Mouse (Mus musculus) heart, embryonic 13.5 days (tissue): ENCODE results near the gene Olfr8. TPM values are rescaled to one million over a fixed set of nuclear protein-coding genes. Genes with fewer than 3 reads are reported as not detected.
"Not testable (repeated sequence)": the region's sequence is repeated elsewhere in the genome, so short reads cannot be mapped to it uniquely, and the experiment has no call there.

Experiments
- ATAC-seq: fragments of 200-750 bp; cut with Nextera tagmentation; 2 replicates; pipeline ENCODE4 v1.8.0; 2017; ENCODE audit warnings: moderate TSS enrichment; ENCODE audit not compliant: insufficient number of reproducible peaks, low FRiP score, low TSS enrichment; ENCODE audit errors: extremely low read depth
- H3K27ac ChIP-seq: fragments of 300-500 bp; sonication (generic); replicated peaks from 2 replicates; pipeline ENCODE4 v1.5.1; 2015; ENCODE audit warnings: moderate library complexity, mild to moderate bottlenecking, inconsistent platforms
- H3K27me3 ChIP-seq: fragments of 300-500 bp; sonication (generic); replicated peaks from 2 replicates; pipeline ENCODE4 v1.6.1; 2015; ENCODE audit warnings: mild to moderate bottlenecking, inconsistent platforms
- H3K36me3 ChIP-seq: fragments of 300-500 bp; sonication (generic); 2 replicates; pipeline ENCODE4 v1.6.1; 2015; ENCODE audit warnings: mild to moderate bottlenecking, inconsistent platforms
- H3K4me1 ChIP-seq: fragments of 300-500 bp; sonication (generic); 2 replicates; pipeline ENCODE4 v1.6.1; 2015; ENCODE audit warnings: inconsistent platforms
- H3K4me2 ChIP-seq: fragments of 300-500 bp; sonication (generic); 2 replicates; pipeline ENCODE4 v1.6.1; 2015; ENCODE audit warnings: inconsistent platforms, mild to moderate bottlenecking, moderate library complexity
- H3K4me3 ChIP-seq: fragments of 300-500 bp; sonication (generic); 2 replicates; pipeline ENCODE4 v1.5.1; 2015; ENCODE audit warnings: moderate library complexity, mild to moderate bottlenecking, inconsistent platforms
- H3K9ac ChIP-seq: fragments of 300-500 bp; sonication (generic); 2 replicates; pipeline ENCODE4 v1.6.1; 2015; ENCODE audit warnings: inconsistent platforms, mild to moderate bottlenecking, moderate library complexity
- H3K9me3 ChIP-seq: fragments of 300-500 bp; sonication (generic); 2 replicates; pipeline ENCODE4 v1.6.1; 2016; ENCODE audit warnings: inconsistent platforms
- WGBS: fragments of 180-500 bp; shearing (Covaris S2); methylation state at CpG from one replicate; pipeline ENCODE4 v1.1.7; 2015; ENCODE audit warnings: mixed read lengths; 5-methylcytosine and 5-hydroxymethylcytosine counted together
- polyA plus RNA-seq: library from polyadenylated mRNA; unstranded; fragments of >200 nt; fragmentation: Nextera tagmentation; extraction: Ambion mirVana; gene quantifications from 2 replicates; pipeline ENCODE4 v1.2.1, GENCODE M21; 2015

The Olfr8 gene
- not detected in 2 replicates for polyA plus RNA-seq

- not testable (repeated sequence) for H3K4me3 ChIP-seq, H3K4me2 ChIP-seq, H3K4me1 ChIP-seq, H3K9ac ChIP-seq, H3K27me3 ChIP-seq, ATAC-seq, H3K27ac ChIP-seq, H3K9me3 ChIP-seq, H3K36me3 ChIP-seq
- 75% methylated on average over 1 of the region's 1 CpGs for WGBS
These were observed at the start of gene Olfr8 for GRCm38 (mm10) chr10:78950336-78950735. Olfr8 (plus strand) TSS chr10:78950636.

GRCm38 (mm10) chr10:78912871-78913270 is 37.6 kb upstream of the Olfr8 start, which contains the start of gene Olfr1354:
Olfr1354 (plus strand) TSS chr10:78913171.
- H3K27ac ChIP-seq, ATAC-seq, H3K36me3 ChIP-seq, H3K4me3 ChIP-seq, H3K4me1 ChIP-seq, H3K9me3 ChIP-seq, H3K4me2 ChIP-seq, H3K9ac ChIP-seq, H3K27me3 ChIP-seq: not testable (repeated sequence)
- WGBS, result 64% methylated on average over 1 of the region's 1 CpGs

GRCm38 (mm10) chr10:78963009-78963408 is 12.6 kb downstream of the Olfr8 start, which contains the start of gene Olfr1353:
Olfr1353 (plus strand) TSS chr10:78963309.
- not testable (repeated sequence) for H3K36me3 ChIP-seq, H3K27ac ChIP-seq, H3K4me3 ChIP-seq, H3K9me3 ChIP-seq, ATAC-seq, H3K27me3 ChIP-seq, H3K4me1 ChIP-seq, H3K4me2 ChIP-seq, H3K9ac ChIP-seq

- ATAC-seq, result no peak
- H3K4me3 ChIP-seq, result no peak within 1 kb of the TSS
These were observed 30.3 kb downstream of the Olfr8 start, which contains the start of gene Olfr1352 for GRCm38 (mm10) chr10:78980750-78981149. Olfr1352 (plus strand) TSS chr10:78981050.

More at GRCm38 (mm10) chr10:78980750-78981149, 30.3 kb downstream of the Olfr8 start, which contains the start of gene Olfr1352:
- H3K4me1 ChIP-seq, result no peaks in the 10 kb centered on the region
- H3K27ac ChIP-seq, result no peak within 1 kb of the TSS
- no peaks in the 10 kb centered on the region for H3K36me3 ChIP-seq
- no peaks in the 10 kb centered on the region for H3K9me3 ChIP-seq
- H3K9ac ChIP-seq, result no peak within 1 kb of the TSS
- no peaks in the 10 kb centered on the region for H3K27me3 ChIP-seq
- H3K4me2 ChIP-seq, result no peak within 1 kb of the TSS

Other genes with a start within 250 kb of the Olfr8 start
- not detected in 2 replicates for gene Casp14, start 232.3 kb upstream of the Olfr8 start, polyA plus RNA-seq
- gene Ccdc105, start 197.6 kb upstream of the Olfr8 start, polyA plus RNA-seq, result not detected in 2 replicates
- gene Slc1a6, start 170.1 kb upstream of the Olfr8 start, polyA plus RNA-seq, result 0.97 and 1.2 TPM in 2 replicates
- gene Olfr1356, start 98.5 kb upstream of the Olfr8 start, polyA plus RNA-seq, result not detected in 2 replicates
- gene Olfr1355, start 75.1 kb upstream of the Olfr8 start, polyA plus RNA-seq, result not detected in 2 replicates
- not detected in 2 replicates for gene Olfr1354, start 37.5 kb upstream of the Olfr8 start, polyA plus RNA-seq
- gene Olfr1353, start 12.7 kb downstream of the Olfr8 start, polyA plus RNA-seq, result not detected in 2 replicates
- not detected in 2 replicates for gene Olfr1352, start 30.4 kb downstream of the Olfr8 start, polyA plus RNA-seq
- not detected in 2 replicates for gene Olfr1351, start 61.8 kb downstream of the Olfr8 start, polyA plus RNA-seq
- 0.23 TPM in 1 of 2 replicates, not detected in the other for gene Olfr57, start 78.1 kb downstream of the Olfr8 start, polyA plus RNA-seq
- 16.4 and 16.7 TPM in 2 replicates for gene 2610008E11Rik, start 147.0 kb downstream of the Olfr8 start, polyA plus RNA-seq
- not detected in 2 replicates for gene Vmn2r80, start 198.1 kb downstream of the Olfr8 start, polyA plus RNA-seq